Mouse (Mus musculus): Measurements from ENCODE around the gene H2-K1. TPM values are rescaled to one million over a fixed set of nuclear protein-coding genes. Genes with fewer than 3 reads are reported as not detected.

H2-K1 gene
- polyA plus RNA-seq, 1 experiment from 2014 or later = 107 TPM

DNA sequence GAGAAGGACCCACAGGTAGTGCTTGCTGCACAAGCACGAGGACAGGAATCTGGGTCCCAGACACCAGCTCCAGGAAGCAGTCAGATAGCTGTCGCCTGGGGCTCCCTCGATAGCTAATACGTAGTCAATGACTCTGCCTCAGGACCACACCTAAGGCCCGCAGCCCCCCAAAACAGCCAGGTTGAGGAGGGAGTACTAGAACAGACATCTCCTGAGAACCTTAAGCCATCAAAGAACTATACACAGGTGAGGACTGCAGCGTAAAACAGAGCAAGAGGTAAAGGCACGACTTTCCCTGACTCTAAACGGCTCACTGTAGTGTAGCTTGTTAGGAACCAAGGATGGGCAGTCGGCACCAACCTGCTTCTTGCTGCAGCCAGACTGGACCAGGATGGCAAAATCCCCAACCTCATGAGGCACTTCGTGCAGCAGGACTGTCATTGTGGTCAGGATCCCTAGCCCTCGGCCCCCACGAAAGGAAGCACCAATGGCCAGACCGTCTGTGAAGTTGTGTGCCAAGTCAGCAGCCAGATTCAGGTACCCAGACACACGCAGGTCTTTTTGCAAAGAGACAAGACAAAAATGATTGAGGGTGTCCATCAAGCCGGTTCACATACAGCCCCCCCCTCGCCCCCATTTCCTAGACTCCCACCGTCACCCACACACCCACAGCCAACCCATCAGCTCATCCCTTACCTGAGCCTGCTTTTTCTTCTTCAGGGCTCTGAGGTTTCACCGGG, 29.2 kb upstream of the H2-K1 start:
- Histone ChIP-seq H3K36me3 (ENCODE audit: control insufficient read depth, insufficient read depth, low read length) (peaks cover 16% of the 10 kb centered on the region), H3K9ac (ENCODE audit: low read length) (peak overlapping the region; percentile 96), H3K4me3 (replicated peaks; ENCODE audit: low read length) (peak overlapping the region; percentile 93; the same call in 1 of the 2 replicates), H3K4me2 (ENCODE audit: low read depth, low read length) (peak overlapping the region; percentile 99), H3K27me3 (ENCODE audit: control insufficient read depth, insufficient read depth, low read length) (no peaks in the 10 kb centered on the region), H3K4me1 (ENCODE audit: control insufficient read depth, insufficient read depth, low read length) (peaks cover 62% of the 10 kb centered on the region), H3K27ac (ENCODE audit: low read length) (no peak overlapping the region), H3K9me3 (replicated peaks; ENCODE audit: control insufficient read depth, low read length) (no peaks in the 10 kb centered on the region)
- 86% methylated on average over 18 of the region's 18 CpGs for WGBS
- no peak for ATAC-seq (ENCODE audit: insufficient read depth, low FRiP score)

- H3K4me3 ChIP-seq (replicated peaks; ENCODE audit: low read length) = no peak overlapping the region
- H3K4me2 ChIP-seq (ENCODE audit: low read depth, low read length) = peak overlapping the region; percentile 85; the same call in 1 of the 2 replicates
- peak overlapping the region; percentile 51 for H3K27ac ChIP-seq (ENCODE audit: low read length)
- 73% methylated on average over 17 of the region's 17 CpGs for WGBS
- no peaks in the 10 kb centered on the region for H3K9me3 ChIP-seq (replicated peaks; ENCODE audit: control insufficient read depth, low read length)
- no peak for ATAC-seq (ENCODE audit: insufficient read depth, low FRiP score)
- H3K27me3 ChIP-seq (ENCODE audit: control insufficient read depth, insufficient read depth, low read length) = no peaks in the 10 kb centered on the region
- H3K36me3 ChIP-seq (ENCODE audit: control insufficient read depth, insufficient read depth, low read length) = peaks cover 15% of the 10 kb centered on the region
- H3K9ac ChIP-seq (ENCODE audit: low read length) = 0 out of 2 replicates have a peak overlapping the region, but pooled peaks have one; percentile 38
- peaks cover 61% of the 10 kb centered on the region for H3K4me1 ChIP-seq (ENCODE audit: control insufficient read depth, insufficient read depth, low read length)
Observed at GRCm38 (mm10) chr17:34028501-34029149, 28.5 kb upstream of the H2-K1 start.

DNA sequence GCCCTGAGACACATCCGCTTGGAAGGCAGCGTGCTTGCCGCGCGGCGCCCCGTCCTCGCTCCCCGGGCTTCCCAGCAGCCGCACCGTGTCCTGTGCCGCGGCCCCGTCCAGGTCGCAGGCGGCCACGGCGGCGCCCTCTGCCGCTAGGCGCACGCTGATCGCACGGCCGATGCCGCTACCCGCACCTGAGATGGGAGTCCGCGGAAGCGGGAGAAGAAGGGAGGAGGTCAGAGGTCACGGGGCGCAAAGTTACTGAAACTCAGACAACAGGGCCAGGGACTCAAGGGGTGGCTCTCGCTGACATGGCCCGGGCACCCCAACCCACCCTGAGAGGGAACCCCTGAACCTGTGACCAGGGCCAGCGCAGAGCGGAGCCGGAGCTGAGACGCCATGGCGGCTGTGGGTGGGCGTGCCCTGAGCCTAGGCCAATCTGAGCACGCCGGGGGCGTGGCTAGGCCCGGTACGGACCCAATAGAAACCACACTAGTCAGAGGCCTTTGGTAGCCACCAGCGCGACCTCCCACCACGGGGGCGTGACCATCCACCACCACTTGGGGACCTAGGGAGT, 27.6 kb upstream of the H2-K1 start, which contains the start of gene H2-Ke6:
Gene H2-Ke6 (minus strand): TSS at position 405 of the 568 bp plus-strand sequence.
- Histone ChIP-seq H3K9me3 (replicated peaks; ENCODE audit: control insufficient read depth, low read length) (no peaks in the 10 kb centered on the region), H3K36me3 (ENCODE audit: control insufficient read depth, insufficient read depth, low read length) (peaks cover 16% of the 10 kb centered on the region), H3K4me1 (ENCODE audit: control insufficient read depth, insufficient read depth, low read length) (peaks cover 52% of the 10 kb centered on the region), H3K27ac (ENCODE audit: low read length) (peak within 1 kb of the TSS; percentile 66), H3K27me3 (ENCODE audit: control insufficient read depth, insufficient read depth, low read length) (no peaks in the 10 kb centered on the region), H3K4me3 (replicated peaks; ENCODE audit: low read length) (peak within 1 kb of the TSS; percentile 75), H3K4me2 (ENCODE audit: low read depth, low read length) (peak within 1 kb of the TSS; percentile 85), H3K9ac (ENCODE audit: low read length) (peak within 1 kb of the TSS; percentile 74)
- ATAC-seq (ENCODE audit: insufficient read depth, low FRiP score) = peak; percentile 75
- under 1% methylated on average over 49 of the region's 49 CpGs for WGBS

GRCm38 (mm10) chr17:34026917-34027655, 26.9 kb upstream of the H2-K1 start:
- H3K4me1 ChIP-seq (ENCODE audit: control insufficient read depth, insufficient read depth, low read length) = peaks cover 48% of the 10 kb centered on the region
- 10% methylated on average over 36 of the region's 36 CpGs for WGBS
- no peaks in the 10 kb centered on the region for H3K27me3 ChIP-seq (ENCODE audit: control insufficient read depth, insufficient read depth, low read length)
- no peaks in the 10 kb centered on the region for H3K9me3 ChIP-seq (replicated peaks; ENCODE audit: control insufficient read depth, low read length)
- H3K4me3 ChIP-seq (replicated peaks; ENCODE audit: low read length) = peak overlapping the region; percentile 75
- peak overlapping the region; percentile 66 for H3K27ac ChIP-seq (ENCODE audit: low read length)
- H3K4me2 ChIP-seq (ENCODE audit: low read depth, low read length) = peak overlapping the region; percentile 85
- H3K36me3 ChIP-seq (ENCODE audit: control insufficient read depth, insufficient read depth, low read length) = peaks cover 20% of the 10 kb centered on the region
- peak overlapping the region; percentile 74 for H3K9ac ChIP-seq (ENCODE audit: low read length)
- ATAC-seq (ENCODE audit: insufficient read depth, low FRiP score) = no peak

GRCm38 (mm10) chr17:34026221-34026620, 26.1 kb upstream of the H2-K1 start:
- 35% methylated on average over 2 of the region's 2 CpGs for WGBS
- Histone ChIP-seq H3K9ac (ENCODE audit: low read length) (no peak overlapping the region), H3K36me3 (ENCODE audit: control insufficient read depth, insufficient read depth, low read length) (peaks cover 27% of the 10 kb centered on the region), H3K9me3 (replicated peaks; ENCODE audit: control insufficient read depth, low read length) (no peaks in the 10 kb centered on the region), H3K27me3 (ENCODE audit: control insufficient read depth, insufficient read depth, low read length) (no peaks in the 10 kb centered on the region), H3K4me3 (replicated peaks; ENCODE audit: low read length) (no peak overlapping the region), H3K27ac (ENCODE audit: low read length) (no peak overlapping the region), H3K4me2 (ENCODE audit: low read depth, low read length) (no peak overlapping the region), H3K4me1 (ENCODE audit: control insufficient read depth, insufficient read depth, low read length) (peaks cover 48% of the 10 kb centered on the region)
- ATAC-seq (ENCODE audit: insufficient read depth, low FRiP score) = no peak

GRCm38 (mm10) chr17:34025756-34026151, 25.6 kb upstream of the H2-K1 start:
- no peaks in the 10 kb centered on the region for H3K9me3 ChIP-seq (replicated peaks; ENCODE audit: control insufficient read depth, low read length)
- H3K4me1 ChIP-seq (ENCODE audit: control insufficient read depth, insufficient read depth, low read length) = peaks cover 48% of the 10 kb centered on the region
- peaks cover 32% of the 10 kb centered on the region for H3K36me3 ChIP-seq (ENCODE audit: control insufficient read depth, insufficient read depth, low read length)
- no peak for ATAC-seq (ENCODE audit: insufficient read depth, low FRiP score)
- no peaks in the 10 kb centered on the region for H3K27me3 ChIP-seq (ENCODE audit: control insufficient read depth, insufficient read depth, low read length)
- no peak overlapping the region for H3K27ac ChIP-seq (ENCODE audit: low read length)
- H3K4me3 ChIP-seq (replicated peaks; ENCODE audit: low read length) = peak overlapping the region; percentile 92
- 27% methylated on average over 7 of the region's 7 CpGs for WGBS
- H3K4me2 ChIP-seq (ENCODE audit: low read depth, low read length) = peak overlapping the region; percentile 88
- peak overlapping the region; percentile 92 for H3K9ac ChIP-seq (ENCODE audit: low read length)

DNA sequence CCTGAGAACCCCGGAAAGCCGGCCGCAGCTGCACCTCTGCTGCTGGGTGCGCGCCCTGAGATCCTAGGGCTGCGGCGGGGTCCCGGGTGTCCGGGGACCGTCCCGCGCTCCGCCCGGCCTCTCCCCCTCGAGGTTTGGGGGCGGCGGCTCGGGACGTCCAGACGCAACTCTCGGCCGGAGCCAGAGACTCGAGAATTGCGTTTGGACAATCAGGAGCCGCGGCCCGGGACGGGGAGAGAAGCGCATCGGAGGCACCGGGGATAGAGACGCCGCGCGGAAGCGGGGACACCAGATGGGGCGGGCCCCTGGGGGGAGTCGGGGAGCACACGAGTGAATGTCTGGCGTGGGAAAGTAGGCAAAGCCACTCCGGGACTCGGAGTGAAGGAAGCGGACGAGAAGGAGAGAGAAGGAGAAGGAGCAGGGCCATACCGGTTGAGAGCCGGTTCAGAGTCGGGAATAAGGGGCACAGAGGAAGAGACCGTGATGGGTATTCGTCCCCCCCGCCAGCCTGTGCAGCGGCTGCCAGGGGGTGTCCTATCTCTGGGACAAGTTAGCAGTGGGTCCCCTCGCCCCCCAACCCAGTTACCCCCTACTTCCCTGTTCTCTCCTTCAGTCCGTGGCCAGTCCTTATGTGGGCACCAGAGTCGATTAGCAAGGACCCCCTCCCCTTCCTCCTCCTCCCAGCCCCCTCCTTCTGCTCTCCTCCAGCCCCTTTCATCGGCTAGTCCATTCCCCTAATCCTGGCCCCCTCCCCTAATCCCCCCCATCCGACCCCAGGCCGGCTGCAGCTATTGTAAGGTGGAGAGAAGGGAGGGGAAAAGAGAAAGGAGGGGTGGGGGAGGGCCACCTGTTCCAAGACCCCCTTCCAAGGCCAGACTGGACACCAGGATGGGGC, 25.0 kb upstream of the H2-K1 start:
- Histone ChIP-seq H3K4me2 (ENCODE audit: low read depth, low read length) (peak overlapping the region; percentile 88), H3K4me3 (replicated peaks; ENCODE audit: low read length) (peak overlapping the region; percentile 92), H3K27me3 (ENCODE audit: control insufficient read depth, insufficient read depth, low read length) (no peaks in the 10 kb centered on the region), H3K9me3 (replicated peaks; ENCODE audit: control insufficient read depth, low read length) (no peaks in the 10 kb centered on the region), H3K27ac (ENCODE audit: low read length) (peak overlapping the region; percentile 93), H3K9ac (ENCODE audit: low read length) (peak overlapping the region; percentile 92), H3K36me3 (ENCODE audit: control insufficient read depth, insufficient read depth, low read length) (peaks cover 36% of the 10 kb centered on the region), H3K4me1 (ENCODE audit: control insufficient read depth, insufficient read depth, low read length) (peaks cover 42% of the 10 kb centered on the region)
- no peak for ATAC-seq (ENCODE audit: insufficient read depth, low FRiP score)
- WGBS = under 1% methylated on average over 53 of the region's 57 CpGs

- peaks cover 34% of the 10 kb centered on the region for H3K4me1 ChIP-seq (ENCODE audit: control insufficient read depth, insufficient read depth, low read length)
- peak within 1 kb of the TSS; percentile 88 for H3K4me2 ChIP-seq (ENCODE audit: low read depth, low read length)
- peak within 1 kb of the TSS; percentile 92 for H3K9ac ChIP-seq (ENCODE audit: low read length)
- peak within 1 kb of the TSS; percentile 93 for H3K27ac ChIP-seq (ENCODE audit: low read length)
- H3K4me3 ChIP-seq (replicated peaks; ENCODE audit: low read length) = peak within 1 kb of the TSS; percentile 92
- WGBS = under 1% methylated on average over 55 of the region's 58 CpGs
- no peaks in the 10 kb centered on the region for H3K9me3 ChIP-seq (replicated peaks; ENCODE audit: control insufficient read depth, low read length)
- peak; percentile 77 for ATAC-seq (ENCODE audit: insufficient read depth, low FRiP score)
- no peaks in the 10 kb centered on the region for H3K27me3 ChIP-seq (ENCODE audit: control insufficient read depth, insufficient read depth, low read length)
- H3K36me3 ChIP-seq (ENCODE audit: control insufficient read depth, insufficient read depth, low read length) = peaks cover 33% of the 10 kb centered on the region
Observed at GRCm38 (mm10) chr17:34024317-34024821, 24.2 kb upstream of the H2-K1 start, which contains the start of gene Ring1. Gene Ring1, minus strand, starts transcription at chr17:34024680.
